Mouse (Mus musculus): ENCODE results near the gene Cmas. TPM values are rescaled to one million over a fixed set of nuclear protein-coding genes. Genes with fewer than 3 reads are reported as not detected.
A peak's percentile ranks its signal among the peaks of the same experiment; 100 is the strongest.

Cmas gene
- total RNA-seq, 2 experiments from 2014 or later = 107 to 111 TPM

- Histone ChIP-seq H3K27ac (no peak overlapping the region), H3K4me3 (no peak overlapping the region)
- no peak for DNase-seq (ENCODE audit: extremely low spot score in 1 of 2, low spot score in 2 of 2)
- TF ChIP-seq CTCF (IDR thresholded peaks at IDR 0.05) = no peak
- intact Hi-C loops (cut with DNase I) = loop anchor here (2.0 kb wide), 1 partner anchor 184 kb away; the partner anchor contains the start of gene St8sia1
Measured at GRCm38 (mm10) chr6:142780574-142781033, 24.1 kb downstream of the Cmas start.

- Histone ChIP-seq H3K27ac (no peak overlapping the region), H3K4me3 (no peak overlapping the region)
- DNase-seq (ENCODE audit: extremely low spot score in 1 of 2, low spot score in 2 of 2) = no peak
- intact Hi-C loops (cut with DNase I) = loop anchor here (2.0 kb wide), 1 partner anchor 184 kb away; the partner anchor contains the start of gene St8sia1
- no peak for TF ChIP-seq CTCF (IDR thresholded peaks at IDR 0.05)
Measured at GRCm38 (mm10) chr6:142781286-142781685, 24.8 kb downstream of the Cmas start.

GRCm38 (mm10) chr6:142785343-142785742 lies 28.9 kb downstream of the Cmas start:
- DNase-seq (ENCODE audit: extremely low spot score in 1 of 2, low spot score in 2 of 2) = no peak
- Histone ChIP-seq H3K4me3 (no peak overlapping the region), H3K27ac (no peak overlapping the region)
- TF ChIP-seq CTCF (IDR thresholded peaks at IDR 0.05) = peak; percentile 66
- intact Hi-C loops (cut with DNase I) = no loop called here

GRCm38 (mm10) chr6:142786106-142786505 lies 29.6 kb downstream of the Cmas start:
- no peak for TF ChIP-seq CTCF (IDR thresholded peaks at IDR 0.05)
- DNase-seq (ENCODE audit: extremely low spot score in 1 of 2, low spot score in 2 of 2) = no peak
- Histone ChIP-seq H3K4me3 (no peak overlapping the region), H3K27ac (no peak overlapping the region)
- intact Hi-C loops (cut with DNase I) = no loop called here

- no peak overlapping the region for H3K27ac ChIP-seq
- DNase-seq (ENCODE audit: extremely low spot score in 1 of 2, low spot score in 2 of 2) = no peak
- TF ChIP-seq CTCF (IDR thresholded peaks at IDR 0.05) = no peak
- H3K4me3 ChIP-seq = no peak overlapping the region
- intact Hi-C loops (cut with DNase I) = no loop called here
Measured at GRCm38 (mm10) chr6:142788042-142788987, 31.8 kb downstream of the Cmas start.

- Histone ChIP-seq H3K27ac (no peak overlapping the region), H3K4me3 (no peak overlapping the region)
- no peak for TF ChIP-seq CTCF (IDR thresholded peaks at IDR 0.05)
- intact Hi-C loops (cut with DNase I) = no loop called here
- DNase-seq (ENCODE audit: extremely low spot score in 1 of 2, low spot score in 2 of 2) = no peak
Measured at GRCm38 (mm10) chr6:142789736-142790135, 33.2 kb downstream of the Cmas start.

GRCm38 (mm10) chr6:142792241-142792968 lies 35.9 kb downstream of the Cmas start:
- DNase-seq (ENCODE audit: extremely low spot score in 1 of 2, low spot score in 2 of 2) = no peak
- intact Hi-C loops (cut with DNase I) = no loop called here

GRCm38 (mm10) chr6:142793468-142793867 lies 37.0 kb downstream of the Cmas start:
- Histone ChIP-seq H3K4me3 (no peak overlapping the region), H3K27ac (no peak overlapping the region)
- DNase-seq (ENCODE audit: extremely low spot score in 1 of 2, low spot score in 2 of 2) = no peak
- TF ChIP-seq CTCF (IDR thresholded peaks at IDR 0.05) = no peak
- intact Hi-C loops (cut with DNase I) = no loop called here

More at GRCm38 (mm10) chr6:142792241-142792968, 35.9 kb downstream of the Cmas start:
- Histone ChIP-seq H3K4me3 (no peak overlapping the region), H3K27ac (no peak overlapping the region)
- TF ChIP-seq CTCF (IDR thresholded peaks at IDR 0.05) = no peak

GRCm38 (mm10) chr6:142795087-142795486 lies 38.6 kb downstream of the Cmas start:
- Histone ChIP-seq H3K27ac (no peak overlapping the region), H3K4me3 (no peak overlapping the region)
- no peak for TF ChIP-seq CTCF (IDR thresholded peaks at IDR 0.05)
- no peak for DNase-seq (ENCODE audit: extremely low spot score in 1 of 2, low spot score in 2 of 2)
- intact Hi-C loops (cut with DNase I) = no loop called here

GRCm38 (mm10) chr6:142795655-142796441 lies 39.4 kb downstream of the Cmas start:
- H3K4me3 ChIP-seq = no peak overlapping the region

GRCm38 (mm10) chr6:142797996-142798395 lies 41.5 kb downstream of the Cmas start:
- DNase-seq (ENCODE audit: extremely low spot score in 1 of 2, low spot score in 2 of 2) = no peak
- intact Hi-C loops (cut with DNase I) = no loop called here

More at GRCm38 (mm10) chr6:142795655-142796441, 39.4 kb downstream of the Cmas start:
- H3K27ac ChIP-seq = no peak overlapping the region
- TF ChIP-seq CTCF (IDR thresholded peaks at IDR 0.05) = no peak
- intact Hi-C loops (cut with DNase I) = no loop called here
- DNase-seq (ENCODE audit: extremely low spot score in 1 of 2, low spot score in 2 of 2) = no peak

More at GRCm38 (mm10) chr6:142797996-142798395, 41.5 kb downstream of the Cmas start:
- H3K4me3 ChIP-seq = no peak overlapping the region
- H3K27ac ChIP-seq = no peak overlapping the region
- TF ChIP-seq CTCF (IDR thresholded peaks at IDR 0.05) = no peak

Measured in left cerebral cortex, adult 2 months (tissue).